Mouse (Mus musculus) cerebellum, adult 2 months (tissue): ENCODE results near the gene Pparg.

ENCODE experiments used
- CTCF ChIP-seq: fragments of 200-500 bp; IDR thresholded peaks from 2 replicates; pipeline ENCODE4 v1.5.1; 2011; ENCODE audit warnings: low read depth, mild to moderate bottlenecking, control low read depth, low read length, moderate library complexity, borderline replicate concordance; ENCODE audit not compliant: insufficient read depth
- POLR2A ChIP-seq: fragments of 200-500 bp; IDR thresholded peaks from 2 replicates; pipeline ENCODE4 v1.6.1; 2011; ENCODE audit warnings: low read length, control low read depth, borderline replicate concordance; ENCODE audit not compliant: insufficient read depth

GRCm38 (mm10) chr6:115320927-115321714 is 39.6 kb upstream of the Pparg start:
- TF ChIP-seq POLR2A (no peak), CTCF (no peak)
